8 mouse cellular contexts compared by ENCODE assay signal in genomic region chr11:68957308-68957707, GRCm38 (mm10). TPM values are rescaled to one million over a fixed set of nuclear protein-coding genes. Genes with fewer than 3 reads are reported as not detected.
DNase-seq lines count a peak whose midpoint lies in the region; ATAC-seq and TF ChIP-seq lines count a peak whose summit lies in the region.

Gene Arhgef15, minus strand, starts transcription at chr11:68957480.

- 64% methylated on average over 8 of the region's 8 CpGs for WGBS in kidney, adult 2 months
- WGBS in embryonic facial prominence, embryonic 15.5 days: 44% methylated on average over 8 of the region's 8 CpGs
- 38% methylated on average over 8 of the region's 8 CpGs for WGBS in hindbrain, embryonic 15.5 days
- 43% methylated on average over 8 of the region's 8 CpGs for WGBS in lung, adult 2 months

- H3K27me3 ChIP-seq in kidney, adult 2 months (replicated peaks; ENCODE audit: control insufficient read depth, insufficient read depth, low read length): no peaks in the 10 kb centered on the region
- peaks cover 17% of the 10 kb centered on the region for H3K27me3 ChIP-seq in embryonic facial prominence, embryonic 15.5 days
- peaks cover 41% of the 10 kb centered on the region for H3K27me3 ChIP-seq in hindbrain, embryonic 15.5 days

- DNase-seq in kidney, adult 2 months: peak; percentile 47
- DNase-seq in kidney, adult 18-20 months: no peak
- DNase-seq in lung, adult 2 months: no peak
- DNase-seq in embryo, embryonic 9.5 days (ENCODE audit: extremely low spot score): no peak
- DNase-seq in ovary, postnatal 36 days (ENCODE audit: low spot score): no peak
- no peak for DNase-seq in urinary bladder, postnatal 36 days (ENCODE audit: low spot score in 2 of 2)

- H3K4me1 ChIP-seq in kidney, adult 2 months (ENCODE audit: control insufficient read depth, insufficient read depth, low read length): peaks cover 3% of the 10 kb centered on the region; the same call in 1 of the 2 replicates
- H3K4me1 ChIP-seq in embryonic facial prominence, embryonic 15.5 days: peaks cover 14% of the 10 kb centered on the region
- peaks cover 16% of the 10 kb centered on the region for H3K4me1 ChIP-seq in hindbrain, embryonic 15.5 days (replicated peaks)
- H3K4me1 ChIP-seq in lung, adult 2 months (ENCODE audit: control insufficient read depth, insufficient read depth, low read length): no peaks in the 10 kb centered on the region

- no peaks in the 10 kb centered on the region for H3K9me3 ChIP-seq in embryonic facial prominence, embryonic 15.5 days (replicated peaks)
- no peaks in the 10 kb centered on the region for H3K9me3 ChIP-seq in hindbrain, embryonic 15.5 days

- TF ChIP-seq POLR2A in kidney, adult 2 months (IDR thresholded peaks at IDR 0.05; ENCODE audit: low read depth, low read length): no peak
- peak; percentile 58; the same call in 1 of the 2 replicates for TF ChIP-seq POLR2A in lung, adult 2 months (IDR thresholded peaks at IDR 0.05; ENCODE audit: borderline replicate concordance, extremely low read depth, low read depth, low read length)

- peak within 1 kb of the TSS; percentile 80 for H3K27ac ChIP-seq in kidney, adult 2 months (ENCODE audit: insufficient read depth, low read depth, low read length)
- peak within 1 kb of the TSS; percentile 17; the same call in 1 of the 2 replicates for H3K27ac ChIP-seq in embryonic facial prominence, embryonic 15.5 days (replicated peaks)
- H3K27ac ChIP-seq in hindbrain, embryonic 15.5 days (replicated peaks): no peak within 1 kb of the TSS

- H3K36me3 ChIP-seq in kidney, adult 2 months (ENCODE audit: control insufficient read depth, insufficient read depth, low read length): no peaks in the 10 kb centered on the region
- no peaks in the 10 kb centered on the region for H3K36me3 ChIP-seq in embryonic facial prominence, embryonic 15.5 days
- no peaks in the 10 kb centered on the region for H3K36me3 ChIP-seq in hindbrain, embryonic 15.5 days

- no peak for TF ChIP-seq CTCF in kidney, adult 2 months (conservative IDR thresholded peaks at IDR 0.05; ENCODE audit: insufficient read depth, insufficient read length, low read depth, low read length)
- no peak for TF ChIP-seq CTCF in lung, adult 2 months (IDR thresholded peaks at IDR 0.05; ENCODE audit: insufficient read depth, low read length)

- no peak within 1 kb of the TSS for H3K9ac ChIP-seq in embryonic facial prominence, embryonic 15.5 days
- no peak within 1 kb of the TSS for H3K9ac ChIP-seq in hindbrain, embryonic 15.5 days

- ATAC-seq in embryonic facial prominence, embryonic 15.5 days (ENCODE audit: insufficient number of reproducible peaks, low FRiP score, low TSS enrichment, low read depth): no peak
- ATAC-seq in hindbrain, embryonic 15.5 days (ENCODE audit: low FRiP score, low read depth): no peak

- H3K4me2 ChIP-seq in embryonic facial prominence, embryonic 15.5 days (replicated peaks): no peak within 1 kb of the TSS
- H3K4me2 ChIP-seq in hindbrain, embryonic 15.5 days: 0 out of 2 replicates have a peak within 1 kb of the TSS, but pooled peaks have one; percentile 2

- peak within 1 kb of the TSS; percentile 76 for H3K4me3 ChIP-seq in kidney, adult 2 months (ENCODE audit: insufficient read depth, low read depth, low read length)
- peak within 1 kb of the TSS; percentile 11 for H3K4me3 ChIP-seq in embryonic facial prominence, embryonic 15.5 days (replicated peaks)
- H3K4me3 ChIP-seq in hindbrain, embryonic 15.5 days: 0 out of 2 replicates have a peak within 1 kb of the TSS, but pooled peaks have one; percentile 10
- H3K4me3 ChIP-seq in lung, adult 2 months (replicated peaks; ENCODE audit: extremely low read depth, low read depth, low read length): peak within 1 kb of the TSS; percentile 87

RNA-seq across cellular contexts. Expression of gene Arhgef15, which starts in this region (rescaled TPM):
- polyA plus RNA-seq in kidney, adult 2 months (2012; rRNA removed): 38.2 and 44.7 TPM in 2 replicates
- 8.0 and 9.7 TPM in 2 replicates for polyA plus RNA-seq in embryonic facial prominence, embryonic 15.5 days (2015; fragmentation: Nextera tagmentation; extraction: Ambion mirVana)
- polyA plus RNA-seq in hindbrain, embryonic 15.5 days (2015; fragmentation: Nextera tagmentation; extraction: Ambion mirVana): 21.8 and 25.3 TPM in 2 replicates
- 359 and 419 TPM in 2 replicates for polyA plus RNA-seq in lung, adult 2 months (2012; rRNA removed)

Comparison
In these comparisons a context has a peak if more than half of its experiments do, and no peak if none do; other contexts are left out.
1. H3K4me3 ChIP-seq: peak in every context shown above with its lines; median percentile 87 in lung, adult 2 months; 76 in kidney, adult 2 months; 11 in embryonic facial prominence, embryonic 15.5 days; 10 in hindbrain, embryonic 15.5 days.